Mouse (Mus musculus) monocyte, adult 2 months (primary cell): ENCODE data around the gene Rbm5.

Experiments used
- DNase-seq, 2 experiments: peaks; one replicate each; pipeline ENCODE4 v3.0.0; 2022; ENCODE audit warnings: low spot score in 2 of 2, low read depth in 1 of 2

Rbm5 gene

DNA sequence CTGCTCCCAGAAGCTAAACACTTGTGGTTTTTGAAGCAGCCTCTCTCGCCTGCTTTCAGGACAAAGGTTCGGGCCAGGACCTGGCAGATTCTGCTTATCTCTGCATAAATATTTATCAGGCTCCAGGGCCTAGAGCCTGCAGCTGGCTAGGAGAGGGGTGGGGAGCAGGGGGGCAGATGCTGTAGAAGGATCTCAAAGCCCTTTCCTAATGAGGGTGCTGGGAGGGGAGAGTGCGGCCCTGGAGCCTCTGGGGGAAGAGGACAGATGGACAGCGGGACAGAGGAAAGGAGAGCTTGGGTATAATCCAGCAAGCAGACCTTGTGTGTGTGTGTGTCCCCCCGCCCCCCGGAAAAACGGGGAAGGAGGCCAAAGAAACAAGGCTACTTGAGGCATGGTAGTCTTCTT is 36.2 kb downstream of the Rbm5 start:
- DNase-seq, result no peak

DNA sequence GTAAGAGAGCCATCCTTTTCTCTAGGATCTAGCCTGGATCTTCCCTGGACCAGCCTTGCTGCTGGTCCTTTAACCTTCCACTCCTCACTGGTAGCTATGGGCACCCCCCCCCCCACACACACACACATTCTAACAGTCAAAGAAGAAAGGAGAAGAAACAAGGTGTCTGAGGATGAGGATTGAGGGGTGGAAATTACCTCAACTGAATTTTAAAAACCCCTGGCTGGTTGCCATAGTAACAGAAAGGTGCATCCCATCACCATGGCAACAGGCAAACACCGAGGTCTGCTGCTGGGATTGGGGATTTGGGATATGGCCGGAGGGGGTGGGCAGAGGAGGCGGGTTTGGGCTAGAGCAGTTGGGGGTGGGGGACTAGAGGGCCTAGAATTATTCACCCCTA is 41.1 kb downstream of the Rbm5 start:
- no peak for DNase-seq

DNA sequence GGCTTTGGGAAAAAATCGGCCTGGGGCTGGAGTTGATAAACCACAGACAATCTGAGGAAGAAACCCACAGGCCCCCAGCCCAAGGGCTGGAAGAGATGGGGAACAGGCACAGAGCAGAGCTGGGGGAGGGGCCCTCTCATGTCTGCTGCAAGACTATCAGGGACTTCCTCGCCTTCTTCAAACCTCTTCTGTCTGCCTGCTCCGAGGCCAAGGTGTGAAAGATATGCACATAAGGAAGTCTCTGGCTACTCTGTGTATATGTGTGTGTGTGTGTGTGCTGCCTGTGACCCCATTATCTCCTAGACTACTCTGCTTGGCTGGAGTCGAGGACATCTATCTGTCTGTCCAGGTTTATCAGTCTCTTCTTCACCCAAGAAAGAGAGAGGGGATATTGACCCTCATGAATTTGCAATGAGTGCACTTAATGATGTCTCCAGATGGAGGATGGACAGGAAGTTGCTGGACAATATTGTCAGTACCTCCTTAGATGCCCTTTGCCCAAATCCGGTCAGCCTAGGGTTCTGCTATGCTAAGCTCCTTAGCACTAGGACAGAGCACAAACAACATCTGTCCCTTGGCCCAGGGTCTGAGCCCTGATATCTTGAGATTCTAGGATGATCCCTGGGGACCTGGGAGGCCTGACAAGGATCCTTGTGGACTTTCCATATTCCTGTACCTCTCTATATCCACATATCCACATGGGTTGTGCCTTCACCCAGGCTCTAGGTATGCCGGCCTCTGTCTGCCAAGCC is 41.7 kb downstream of the Rbm5 start:
- no peak for DNase-seq

DNA sequence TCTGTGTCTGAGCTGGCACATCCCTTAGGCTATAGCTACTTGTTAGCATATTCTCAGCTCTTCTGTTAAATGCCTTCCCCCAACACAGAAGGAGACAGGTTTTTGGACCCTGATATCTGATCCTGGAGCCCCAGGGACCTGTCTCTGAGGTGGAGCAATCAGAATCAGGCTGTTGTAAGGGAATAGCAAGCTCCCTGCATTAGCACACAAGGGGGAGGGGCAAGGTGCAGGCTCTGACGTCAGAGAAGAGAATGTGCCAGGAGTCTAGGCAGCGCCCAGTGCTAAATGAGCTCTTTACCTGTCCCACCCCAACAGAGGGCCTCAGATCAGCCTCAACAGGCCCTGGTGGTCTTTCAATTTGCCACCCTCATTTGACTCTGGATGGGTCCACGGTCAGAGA is 43.8 kb downstream of the Rbm5 start:
- no peak for DNase-seq

DNA sequence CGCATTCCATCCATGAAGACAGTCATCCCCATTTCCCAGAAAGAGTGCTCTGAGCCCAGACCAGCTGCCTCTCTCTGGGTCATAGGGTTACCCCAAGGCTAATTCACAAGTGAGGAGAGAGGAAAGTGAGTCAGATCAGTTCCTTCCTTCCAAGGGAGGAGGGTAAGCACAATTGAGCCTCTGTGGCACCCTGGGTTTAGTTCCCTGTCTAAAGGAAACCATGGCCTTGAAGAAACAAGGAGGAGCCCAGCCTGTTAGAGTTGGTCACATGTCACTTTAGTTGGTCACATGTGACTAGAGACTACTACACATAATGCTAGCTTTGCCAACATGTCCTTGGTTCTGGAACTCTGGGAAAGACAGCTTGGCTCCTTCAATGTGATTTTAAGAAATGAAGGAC is 46.0 kb downstream of the Rbm5 start:
- DNase-seq, result peak; percentile 17 to 35

DNA sequence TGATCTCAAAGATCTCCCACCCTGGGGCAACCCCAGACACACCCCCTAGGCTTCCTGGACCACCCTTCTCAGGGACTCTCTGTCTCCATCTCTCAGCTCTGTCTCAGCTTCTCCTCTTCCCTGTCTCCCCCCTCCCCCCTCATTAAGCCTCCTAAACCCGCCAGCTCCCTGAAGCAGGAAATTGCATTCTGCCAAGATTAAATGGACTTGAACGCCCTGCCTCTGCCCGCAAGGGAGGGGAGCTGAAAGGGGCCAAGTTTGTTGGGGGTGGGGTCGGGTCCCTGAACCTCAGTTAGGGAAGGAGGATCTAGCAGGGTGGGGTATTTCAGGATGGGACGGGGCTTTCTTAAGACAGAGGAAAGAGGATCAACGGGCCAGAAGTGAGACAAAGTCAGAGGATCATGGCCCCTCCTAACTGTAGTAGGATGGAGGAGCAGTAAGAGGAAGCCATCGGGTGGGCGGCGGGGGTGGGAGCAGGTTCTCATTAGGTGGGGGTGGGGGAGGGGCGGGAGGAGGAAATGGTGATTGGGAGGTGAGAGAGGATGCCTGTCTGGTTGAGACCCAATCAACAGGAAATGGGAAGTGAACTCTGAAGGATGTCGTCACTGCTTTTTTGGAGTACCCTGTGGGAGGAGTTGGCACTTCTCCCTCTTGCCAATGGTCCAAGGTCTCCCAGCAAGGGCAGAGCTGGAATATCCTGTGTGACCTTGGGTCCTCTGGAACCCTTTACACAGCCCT is 46.8 kb downstream of the Rbm5 start:
- DNase-seq, result peak in 1 of 2 experiments; percentile 18

DNA sequence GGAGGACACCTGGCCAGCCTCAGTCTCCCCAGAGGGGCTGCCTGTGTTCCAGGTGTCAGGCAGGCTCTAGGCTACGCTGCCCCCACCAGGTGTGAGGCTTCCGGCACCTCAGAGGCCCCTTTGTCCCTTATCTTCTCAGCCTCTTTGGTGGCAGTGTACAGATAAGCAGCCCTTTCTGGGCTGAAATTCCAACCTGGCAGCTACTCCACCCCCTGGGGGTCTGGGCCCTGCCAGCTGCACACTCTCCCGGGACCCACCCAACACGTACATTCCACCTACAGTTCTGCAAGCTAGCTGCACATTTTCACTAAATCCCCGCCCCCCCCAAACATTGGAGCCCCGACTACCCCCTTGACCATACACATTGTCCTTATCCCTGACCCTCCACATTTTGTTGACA is 47.5 kb downstream of the Rbm5 start:
- DNase-seq, result no peak

DNA sequence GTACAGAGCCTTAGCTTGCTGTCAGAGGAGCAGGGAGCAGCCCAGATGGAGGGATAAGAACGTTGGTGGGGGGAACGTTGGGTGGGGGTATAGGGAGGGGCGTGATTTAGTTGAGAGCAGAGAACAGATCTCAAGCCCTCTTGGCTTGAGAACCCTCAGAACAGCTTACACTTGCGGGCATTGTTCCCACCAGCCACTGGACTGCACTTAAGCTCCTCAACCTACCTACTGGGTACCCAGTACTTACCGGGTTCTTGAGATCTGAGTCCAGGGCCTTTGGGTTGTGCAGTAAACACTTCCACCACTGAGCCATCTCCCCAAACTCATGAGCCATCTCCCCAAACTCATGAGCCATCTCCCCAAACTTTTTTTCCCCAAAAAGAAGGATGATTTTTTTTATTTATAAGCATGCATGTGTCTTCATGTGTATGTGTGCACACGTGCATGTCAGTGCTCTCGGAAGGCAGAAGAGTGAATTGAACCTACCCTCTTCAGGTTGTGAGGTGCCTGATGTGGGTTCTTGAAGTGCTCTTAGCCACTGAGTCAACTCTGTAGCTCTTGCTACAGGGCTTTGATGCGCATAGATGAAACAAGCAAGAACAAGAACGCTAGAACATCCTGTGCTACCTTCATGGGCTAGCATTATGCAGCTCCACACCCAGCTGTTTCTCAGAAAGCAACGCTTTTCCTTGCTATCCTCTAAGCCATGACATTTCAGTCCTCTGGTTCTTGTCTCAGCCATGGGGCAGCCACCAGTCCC is 51.8 kb downstream of the Rbm5 start:
- DNase-seq, result no peak

DNA sequence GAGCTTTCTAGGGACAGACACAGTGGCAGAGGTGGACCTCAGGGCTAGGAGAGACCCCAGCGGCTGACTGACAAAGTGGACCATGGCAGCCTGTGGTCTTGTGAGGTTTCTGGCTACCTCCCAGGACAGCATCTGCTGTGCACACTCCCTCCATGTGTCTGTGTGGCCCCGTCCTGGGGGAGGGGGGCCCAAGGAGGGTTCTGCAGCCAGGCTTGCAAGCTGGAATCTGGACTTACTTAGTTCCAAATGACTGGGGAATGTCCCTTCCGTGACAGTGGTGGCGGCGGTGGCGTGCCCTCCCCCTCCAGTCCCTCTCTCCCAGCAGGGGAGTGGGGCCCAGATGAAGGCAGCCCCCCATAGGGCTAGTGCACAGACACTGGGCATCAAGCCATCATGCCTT is 53.8 kb downstream of the Rbm5 start:
- DNase-seq, result no peak

DNA sequence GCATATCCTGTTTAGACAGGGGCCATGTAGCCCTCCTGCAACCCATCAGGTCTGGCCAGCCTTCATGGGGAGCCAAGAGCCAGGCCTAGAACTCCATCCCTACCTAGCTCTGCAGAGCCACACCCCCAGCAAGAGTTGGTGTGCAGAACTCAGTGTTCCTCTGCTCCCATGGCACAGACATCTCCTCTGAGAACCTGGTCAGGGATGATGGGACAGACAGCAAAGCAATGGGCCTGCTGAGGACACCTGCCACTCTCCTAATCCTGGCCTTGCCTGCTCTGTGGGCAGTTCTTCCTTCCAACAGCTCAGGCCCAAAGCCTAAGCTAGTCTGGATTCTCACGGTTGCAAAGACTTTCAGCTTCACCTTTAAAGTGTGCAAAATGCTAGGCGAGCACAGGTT is 55.2 kb downstream of the Rbm5 start:
- no peak for DNase-seq

DNA sequence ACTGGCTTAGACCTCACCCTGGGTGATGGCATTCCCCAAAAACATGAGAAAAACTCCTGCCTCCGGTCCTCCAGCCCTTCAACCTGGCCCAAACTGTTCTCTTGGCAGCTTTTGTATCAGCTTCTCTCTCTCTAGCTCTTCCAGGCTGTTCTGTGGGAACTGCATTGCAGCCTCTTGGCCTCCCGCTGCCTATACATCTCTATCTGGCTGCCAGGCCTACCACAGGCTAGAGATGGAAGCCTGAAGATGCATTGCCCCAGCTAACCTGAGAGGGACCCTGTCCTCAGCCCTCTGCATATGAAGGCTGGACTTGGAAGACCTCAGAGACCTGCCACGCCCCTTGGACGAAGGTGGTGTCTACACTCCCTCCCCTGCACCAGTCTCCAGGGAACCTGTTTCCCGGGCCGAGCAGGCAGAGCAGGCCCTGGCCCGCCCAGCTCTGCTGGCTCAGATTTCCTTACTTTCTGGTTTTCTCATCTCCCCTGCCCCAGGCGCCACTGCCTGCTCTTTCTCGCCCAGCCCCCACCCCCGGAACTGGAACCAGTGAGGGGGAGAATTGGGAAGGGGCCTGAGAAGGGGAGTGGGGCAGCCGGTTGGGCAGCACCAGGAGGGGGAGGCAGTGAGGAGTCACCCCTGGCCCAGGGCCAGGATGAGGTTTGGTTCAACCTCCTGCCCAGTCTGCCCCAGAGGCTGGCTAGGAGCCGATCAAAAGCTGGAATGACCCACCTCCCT is 56.4 kb downstream of the Rbm5 start:
- no peak for DNase-seq

DNA sequence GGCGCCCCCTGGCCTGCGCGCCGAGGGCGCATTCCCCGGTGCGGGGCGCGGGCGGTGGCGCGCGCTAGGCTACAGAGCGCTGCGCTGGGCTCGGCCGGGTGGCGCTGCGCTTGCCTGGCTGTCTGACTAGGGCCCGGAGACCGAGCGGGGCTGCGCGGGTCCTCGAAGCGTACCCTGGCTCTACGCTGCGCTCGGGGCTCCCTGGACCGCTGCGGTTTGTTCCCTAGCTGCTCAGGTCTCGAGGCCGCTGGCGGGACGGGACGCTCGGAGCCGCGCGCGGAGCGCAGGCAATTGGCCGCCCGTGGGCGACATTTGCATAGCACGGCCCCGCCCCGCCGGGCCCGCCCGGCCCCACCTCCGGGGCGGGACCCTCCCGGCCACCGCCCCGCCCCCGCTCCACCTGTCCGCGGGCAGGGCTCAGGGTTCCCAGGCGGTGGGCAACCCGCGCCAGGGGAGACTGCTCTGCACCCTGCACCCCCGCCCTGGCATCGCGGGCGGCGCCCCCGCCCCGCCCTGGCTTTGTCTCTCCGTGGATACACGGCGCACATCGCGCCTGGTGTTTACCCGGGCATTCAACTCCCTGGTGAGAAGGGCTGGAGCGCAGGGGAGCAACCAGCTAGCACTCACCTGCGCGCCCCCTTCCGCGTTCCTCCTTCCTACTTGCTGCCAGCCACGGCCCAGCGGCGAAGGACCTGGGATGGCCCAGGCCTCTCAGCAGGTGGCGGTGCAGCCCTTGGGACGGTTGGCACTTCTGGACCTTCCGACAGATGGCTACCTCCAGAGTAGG is 60.9 kb downstream of the Rbm5 start, which contains the start of gene Sema3f:
Gene Sema3f, minus strand, starts transcription at position 779 of the 787 bp plus-strand sequence.
- no peak for DNase-seq

DNA sequence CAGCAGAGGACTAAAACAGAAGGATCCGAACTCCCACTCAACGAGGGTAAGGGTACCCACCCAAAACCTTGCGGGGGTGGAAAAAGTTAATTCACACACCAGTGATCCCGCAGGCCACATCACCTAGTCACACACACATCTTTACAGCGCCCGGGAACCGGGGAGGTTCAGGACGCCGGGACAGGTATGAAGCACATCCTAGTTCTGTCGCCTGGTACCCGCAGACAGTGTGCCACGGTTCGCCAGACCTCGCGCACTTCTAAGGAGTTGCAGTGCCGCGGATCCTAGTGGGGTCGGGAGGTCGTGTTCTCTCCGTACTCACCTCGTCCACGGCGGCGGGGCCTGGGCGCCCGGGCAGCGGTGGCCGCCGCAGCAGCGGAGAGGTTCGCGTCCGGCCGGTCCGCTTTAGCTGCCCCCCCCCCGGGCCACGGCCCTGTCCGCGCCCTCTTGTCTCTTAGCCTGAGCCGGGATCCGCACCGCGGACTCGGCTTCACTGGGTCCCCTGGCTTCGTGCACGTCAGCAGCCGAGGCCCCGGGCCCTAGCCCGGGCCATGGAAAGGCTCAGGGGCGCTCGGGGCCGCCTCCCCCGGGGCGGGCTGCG is 61.6 kb downstream of the Rbm5 start:
- DNase-seq, result no peak

DNA sequence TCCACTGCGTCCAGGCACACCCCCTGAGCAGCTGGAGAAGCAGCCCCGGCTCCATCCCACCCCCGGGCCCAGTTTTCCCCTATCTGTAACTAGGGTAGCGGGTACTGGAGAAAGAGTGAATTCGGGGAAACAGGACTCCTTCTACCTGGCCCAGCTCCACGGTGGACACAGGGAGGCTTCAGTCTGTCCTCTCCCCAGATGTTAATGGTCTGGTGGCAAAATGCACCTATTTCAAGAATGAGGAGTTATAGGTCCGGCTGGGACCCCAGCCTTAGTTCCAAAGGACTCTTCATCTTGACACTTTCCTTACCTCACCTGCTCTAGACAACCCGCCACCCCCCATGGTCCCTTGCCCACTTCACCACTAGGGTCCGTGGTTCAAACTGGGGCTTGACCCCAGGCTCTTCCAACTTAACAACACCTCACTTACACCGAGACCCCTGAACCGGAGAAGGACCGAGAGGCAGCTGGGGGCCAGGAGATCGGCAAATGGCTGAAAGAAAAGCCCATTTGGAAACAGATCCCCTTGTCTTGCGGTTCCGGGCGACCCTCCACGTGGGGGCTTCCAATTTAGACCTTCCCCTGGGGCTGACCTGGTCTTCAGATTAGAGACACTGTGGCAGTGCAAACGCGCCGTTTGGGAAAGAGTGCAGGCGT is 62.2 kb downstream of the Rbm5 start:
- no peak for DNase-seq

DNA sequence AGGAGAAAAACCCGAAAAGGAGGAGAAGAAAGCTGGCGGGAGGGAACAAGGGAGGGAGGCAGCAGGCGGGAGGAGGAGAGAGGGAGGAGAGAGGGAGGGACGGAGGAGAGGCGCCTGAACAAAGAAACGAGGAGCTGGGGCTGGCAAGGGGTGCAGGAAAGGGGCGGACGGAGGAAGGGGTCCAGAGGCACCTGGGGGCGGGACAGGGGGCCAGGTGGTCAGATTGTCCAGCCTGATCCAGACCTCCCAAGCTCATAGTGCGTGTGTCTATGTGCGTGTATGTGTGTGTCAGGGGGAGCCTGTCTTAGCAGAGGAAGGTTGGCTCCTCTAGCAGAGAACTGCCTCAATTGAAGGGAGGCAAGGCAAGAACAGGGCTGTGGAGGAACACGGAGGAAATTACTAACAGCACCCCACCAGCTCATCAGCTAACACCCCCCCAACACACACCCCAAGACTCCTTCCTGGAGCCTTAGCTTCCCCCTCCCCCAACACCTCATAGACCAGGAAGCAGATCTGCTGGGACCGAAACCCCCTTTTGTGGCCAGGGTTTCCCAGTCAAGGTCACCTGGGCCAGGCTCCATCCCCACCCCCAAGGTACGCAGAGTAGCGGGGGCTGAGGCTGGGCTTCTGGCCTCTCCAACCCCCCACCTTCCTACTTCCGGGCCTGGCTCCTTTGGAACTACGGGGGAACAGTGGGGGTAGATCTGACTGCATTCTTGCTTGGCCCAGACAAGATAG is 62.9 kb downstream of the Rbm5 start:
- DNase-seq, result no peak

DNA sequence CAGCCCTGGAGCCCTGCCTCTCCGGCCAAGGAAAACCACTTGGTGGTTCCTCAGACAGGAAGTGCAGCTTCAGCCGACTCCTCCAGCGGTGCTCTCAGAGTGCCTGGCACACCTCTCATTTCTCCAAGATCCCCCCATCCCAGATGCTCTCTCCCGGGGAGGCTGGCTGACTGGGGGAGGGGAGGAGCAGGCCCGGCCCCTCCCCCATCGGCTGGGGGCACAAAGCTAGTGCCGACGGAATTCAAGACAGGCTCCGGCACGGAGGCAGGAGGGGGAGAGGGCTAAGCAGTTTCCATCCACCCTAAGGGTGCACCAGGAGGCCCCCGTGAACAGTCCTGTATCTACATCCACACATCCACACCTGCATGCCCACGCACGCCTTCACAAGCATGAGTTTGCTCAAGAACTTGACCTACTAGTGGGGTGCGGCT is 64.0 kb downstream of the Rbm5 start:
- no peak for DNase-seq

DNA sequence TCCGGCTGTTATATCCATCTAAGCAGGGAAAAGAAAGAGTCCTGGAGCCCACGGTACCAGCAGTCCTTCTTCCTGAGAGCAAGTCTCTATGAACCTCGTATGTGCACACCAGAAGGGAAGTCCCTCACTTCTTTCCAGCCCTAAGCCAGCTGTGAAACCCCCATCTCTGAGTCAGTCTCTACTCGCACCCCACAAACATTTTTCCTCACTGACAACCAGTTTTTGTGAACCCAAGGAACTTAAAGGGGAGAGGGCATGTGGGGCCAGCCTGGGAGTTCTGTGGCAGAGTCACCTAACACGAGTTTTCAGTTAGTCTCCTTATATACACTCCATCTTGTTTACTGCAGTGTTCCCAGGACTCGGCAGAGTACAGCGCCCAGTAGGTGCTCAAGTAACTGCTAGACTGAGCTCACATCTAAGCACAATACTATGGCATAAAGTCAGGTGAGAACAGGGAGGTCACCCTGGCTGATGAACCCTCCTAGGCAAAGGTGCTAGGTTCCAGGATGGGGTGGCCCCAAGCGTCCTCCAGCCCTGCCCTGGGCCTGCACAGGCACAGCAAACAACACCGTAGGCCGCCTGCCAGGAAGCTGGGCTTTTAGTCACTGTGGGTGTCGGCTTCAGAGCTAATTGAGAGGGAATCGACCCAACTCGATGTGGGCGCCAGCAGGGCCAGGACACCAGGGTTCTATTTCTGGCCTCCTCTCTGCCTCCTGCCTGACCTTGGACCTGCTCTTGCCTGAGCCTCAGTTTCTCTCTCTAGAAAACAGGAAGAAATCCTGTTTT is 67.3 kb downstream of the Rbm5 start:
- DNase-seq, result no peak

DNA sequence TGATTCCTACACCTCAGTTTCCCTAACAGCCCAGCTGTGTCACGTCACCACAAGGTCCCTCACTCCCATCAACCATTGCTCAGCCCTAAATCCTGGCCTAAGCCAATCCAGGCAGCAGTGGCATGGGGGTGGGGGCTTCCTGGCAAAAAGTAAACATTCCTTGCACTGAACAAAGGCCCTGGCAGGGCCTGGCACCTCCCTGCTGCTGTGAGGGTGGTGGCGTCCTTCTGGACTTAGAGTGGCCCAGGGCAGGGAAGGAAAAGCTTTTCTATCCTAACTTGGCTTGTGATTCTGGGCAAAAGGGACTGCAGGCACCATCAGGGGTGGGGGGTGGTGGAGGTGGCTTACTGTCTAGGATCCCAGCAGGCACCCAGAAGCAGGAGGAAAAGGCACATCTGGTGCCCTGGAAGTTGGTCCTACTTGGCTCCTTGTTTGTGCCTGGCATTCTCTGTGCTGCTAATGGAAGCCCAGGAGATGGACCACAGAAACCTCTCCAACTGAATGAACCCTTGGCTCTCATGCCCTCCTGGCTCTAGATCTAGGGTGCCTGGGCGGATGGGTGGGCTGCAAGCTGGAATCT is 68.1 kb downstream of the Rbm5 start:
- no peak for DNase-seq
